Mouse (Mus musculus): ENCODE measurements around the gene Slc24a4. TPM values are rescaled to one million over a fixed set of nuclear protein-coding genes. Genes with fewer than 3 reads are reported as not detected.

The Slc24a4 gene
- polyA plus RNA-seq, 1 experiment from 2014 or later = not detected

DNA sequence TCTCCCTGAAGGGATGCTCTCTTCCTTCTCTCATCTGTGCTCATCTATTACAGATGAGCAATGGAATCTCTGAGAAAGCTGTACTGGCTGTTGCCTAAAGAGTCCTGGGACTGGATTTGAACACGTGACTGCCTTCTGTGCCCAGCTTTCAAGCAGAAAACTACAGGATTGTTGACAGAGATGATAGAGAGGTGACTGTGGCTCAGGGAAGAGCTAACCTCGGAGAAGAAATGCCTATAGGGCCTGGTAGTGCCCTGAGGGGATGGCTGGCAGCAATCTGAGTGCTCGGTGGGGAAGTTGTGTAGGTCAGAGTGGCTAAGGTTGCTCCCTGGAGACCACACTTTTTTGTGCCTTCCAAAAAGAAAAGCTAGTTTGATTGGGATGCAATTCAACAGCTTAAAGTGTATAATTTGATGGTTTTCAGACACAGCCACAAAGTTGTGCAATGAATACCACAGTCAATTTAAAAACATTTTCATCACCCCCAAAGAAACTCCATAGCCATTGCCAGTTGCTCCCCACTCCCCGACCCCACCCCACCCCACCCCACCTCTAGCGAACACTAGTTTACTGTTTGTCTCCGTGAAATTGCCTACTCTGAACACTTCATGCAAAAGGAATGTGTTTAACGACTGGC lies 152.5 kb downstream of the Slc24a4 start:
- H3K27ac ChIP-seq = no peak overlapping the region
- H3K4me3 ChIP-seq (ENCODE audit: inconsistent target) = no peak overlapping the region
- 55% methylated on average over 6 of the region's 7 CpGs for WGBS (ENCODE audit: missing documents)
- H3K79me2 ChIP-seq (ENCODE audit: inconsistent target) = peaks cover 25% of the 10 kb centered on the region
- no peaks in the 10 kb centered on the region for H3K36me3 ChIP-seq (ENCODE audit: inconsistent target)

DNA sequence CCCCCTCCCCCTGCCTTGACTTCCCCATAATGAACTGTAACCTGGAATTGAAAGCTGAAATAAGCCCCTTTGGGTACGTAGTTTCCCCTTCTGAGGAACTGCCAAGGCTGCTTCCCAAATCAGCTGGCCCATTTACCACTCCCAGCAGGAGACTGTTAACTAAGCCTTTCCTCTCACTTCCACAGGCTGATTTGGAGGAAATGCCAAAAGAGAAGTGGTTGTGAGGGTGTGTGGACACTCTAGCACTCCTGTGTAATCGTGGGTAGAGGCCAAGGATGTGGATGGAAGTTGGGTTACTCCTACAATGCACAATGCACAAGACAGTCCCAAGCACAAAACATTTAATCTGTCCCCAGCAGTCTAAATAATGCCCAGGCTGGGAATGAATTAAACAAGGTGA lies 153.6 kb downstream of the Slc24a4 start:
- Histone ChIP-seq H3K4me3 (ENCODE audit: inconsistent target) (peak overlapping the region; percentile 33; the same call in 1 of the 2 replicates), H3K27ac (peak overlapping the region; percentile 52)
- WGBS (ENCODE audit: missing documents) = 3% methylated on average over 2 of the region's 2 CpGs

DNA sequence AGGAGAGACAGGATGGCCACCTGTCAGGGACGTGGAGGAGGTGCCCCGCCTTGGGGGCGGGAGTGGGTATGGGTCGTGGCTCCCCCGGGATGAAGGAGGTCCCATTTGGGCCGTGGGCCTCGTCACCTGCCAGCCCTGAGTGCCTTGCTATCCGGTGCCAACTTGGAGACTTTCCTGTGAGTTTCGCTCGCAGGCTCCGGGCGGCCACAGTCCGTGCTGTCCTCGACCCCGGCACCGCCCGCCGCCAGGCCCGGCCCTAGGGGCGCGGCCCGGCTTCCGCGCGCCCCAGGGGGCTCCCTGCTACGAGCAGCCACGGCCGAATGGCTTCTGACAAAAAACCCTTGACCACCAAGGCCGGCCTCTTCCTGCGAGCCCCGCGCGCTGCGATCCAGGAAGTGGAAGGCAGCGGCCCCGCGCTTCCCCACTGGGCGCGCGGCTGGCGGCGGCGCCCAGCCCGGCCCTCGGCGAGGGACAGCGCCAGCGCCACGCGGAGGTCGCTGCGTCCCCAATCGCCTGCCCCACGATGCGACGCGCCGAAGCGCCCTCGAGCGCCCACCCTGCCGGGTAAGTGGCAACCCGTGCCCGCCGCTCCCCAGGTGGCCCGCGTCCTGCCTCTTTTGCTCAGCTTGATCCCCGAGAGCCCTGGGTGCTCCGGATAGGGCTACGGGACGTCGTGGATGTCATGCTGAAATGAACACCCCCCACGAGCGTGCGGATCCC lies 154.4 kb downstream of the Slc24a4 start, which contains the start of gene Rin3:
Gene Rin3 (plus strand): TSS at position 286 of the 720 bp plus-strand sequence.
- Histone ChIP-seq H3K79me2 (ENCODE audit: inconsistent target) (peaks cover 44% of the 10 kb centered on the region), H3K36me3 (ENCODE audit: inconsistent target) (no peaks in the 10 kb centered on the region), H3K27ac (peak within 1 kb of the TSS; percentile 52), H3K4me3 (ENCODE audit: inconsistent target) (peak within 1 kb of the TSS; percentile 36)
- WGBS (ENCODE audit: missing documents) = under 1% methylated on average over 69 of the region's 75 CpGs

More for the DNA sequence above, 153.6 kb downstream of the Slc24a4 start:
- H3K36me3 ChIP-seq (ENCODE audit: inconsistent target) = no peaks in the 10 kb centered on the region
- peaks cover 36% of the 10 kb centered on the region for H3K79me2 ChIP-seq (ENCODE audit: inconsistent target)

DNA sequence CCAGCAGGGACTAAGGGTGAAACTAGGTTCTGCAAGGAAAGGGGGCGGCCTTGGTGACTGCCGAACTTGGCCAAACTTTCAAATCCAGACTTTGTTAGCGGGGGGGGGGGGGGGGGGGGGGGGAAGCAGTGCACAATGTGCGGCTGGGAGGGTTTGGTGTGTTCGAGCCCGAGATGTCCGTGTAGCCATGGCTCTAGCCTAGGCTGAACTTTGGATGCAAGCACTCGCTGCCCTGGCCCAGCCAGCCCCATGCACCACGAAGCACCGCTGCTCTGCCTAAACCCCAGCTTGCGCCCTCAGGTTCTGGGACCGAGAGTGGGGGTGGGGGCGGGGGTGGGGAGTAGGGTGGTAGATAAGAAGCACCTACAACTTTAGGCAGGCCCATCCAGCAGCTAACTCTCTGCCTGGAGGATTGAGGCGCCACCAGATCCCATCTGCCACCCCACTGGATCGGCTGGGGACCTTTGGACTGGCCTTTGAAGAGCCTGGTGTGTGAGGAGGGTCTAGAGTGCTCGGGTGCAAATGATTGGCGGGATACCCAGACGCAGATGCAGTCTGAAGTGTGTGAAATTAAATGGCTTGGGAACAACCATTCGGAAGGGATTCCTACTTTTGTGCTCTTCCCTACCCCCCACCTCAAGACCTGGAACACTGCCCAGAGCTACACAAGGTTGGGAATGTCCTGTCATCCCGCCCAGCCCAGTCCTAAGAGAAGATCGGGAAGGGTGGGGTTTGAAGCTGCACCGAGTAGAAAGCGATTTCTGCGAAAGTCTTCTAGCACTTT lies 155.1 kb downstream of the Slc24a4 start:
- WGBS (ENCODE audit: missing documents) = 24% methylated on average over 21 of the region's 24 CpGs
- peak overlapping the region; percentile 35; the same call in 1 of the 2 replicates for H3K27ac ChIP-seq
- no peaks in the 10 kb centered on the region for H3K36me3 ChIP-seq (ENCODE audit: inconsistent target)
- peak overlapping the region; percentile 36 for H3K4me3 ChIP-seq (ENCODE audit: inconsistent target)
- H3K79me2 ChIP-seq (ENCODE audit: inconsistent target) = peaks cover 52% of the 10 kb centered on the region

DNA sequence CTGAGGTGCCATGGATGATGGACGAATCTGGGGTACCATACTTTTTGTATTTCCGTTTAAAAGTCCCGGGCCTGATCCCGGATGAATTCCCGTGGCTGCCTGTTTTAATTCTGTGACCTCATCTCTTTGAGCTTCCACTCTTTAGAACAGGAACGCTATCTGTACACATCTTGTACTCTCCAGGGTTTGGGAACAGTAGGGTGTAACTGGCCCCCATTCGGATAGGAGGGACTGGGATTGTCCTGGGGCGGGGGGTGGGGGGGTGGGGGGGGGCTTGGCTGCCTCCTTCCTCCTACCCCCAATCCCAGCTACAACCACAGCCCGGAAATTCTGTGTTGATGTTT lies 155.7 kb downstream of the Slc24a4 start:
- Histone ChIP-seq H3K27ac (no peak overlapping the region), H3K4me3 (ENCODE audit: inconsistent target) (peak overlapping the region; percentile 36), H3K36me3 (ENCODE audit: inconsistent target) (no peaks in the 10 kb centered on the region), H3K79me2 (ENCODE audit: inconsistent target) (peaks cover 57% of the 10 kb centered on the region)
- 52% methylated on average over 9 of the region's 9 CpGs for WGBS (ENCODE audit: missing documents)

DNA sequence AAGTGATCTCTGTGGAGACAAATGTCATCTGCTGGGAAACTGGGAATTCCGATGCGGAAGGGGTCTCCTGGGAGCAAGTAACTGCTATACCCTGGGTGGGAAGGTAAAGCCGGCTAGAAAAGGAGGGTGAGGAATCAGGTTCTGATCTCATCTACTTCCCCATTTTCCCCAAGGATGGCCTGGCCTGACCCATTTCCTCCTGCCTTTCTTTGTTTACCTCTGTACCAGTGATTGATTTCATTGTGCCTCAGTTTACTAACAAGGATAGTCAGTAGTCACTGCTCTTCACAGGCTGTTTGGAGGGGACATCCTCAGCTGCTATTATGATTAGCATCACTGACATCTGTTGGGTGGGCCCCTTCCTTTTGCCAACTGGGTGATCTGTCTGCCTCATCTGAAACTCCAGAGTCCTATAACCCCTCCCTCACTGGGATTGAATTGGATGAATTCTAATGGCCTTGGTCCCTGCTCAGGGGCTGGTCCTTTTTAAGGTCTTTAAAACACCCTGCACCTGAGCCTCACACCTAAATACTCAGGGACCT lies 156.2 kb downstream of the Slc24a4 start:
- WGBS (ENCODE audit: missing documents) = 58% methylated on average over 3 of the region's 3 CpGs
- peaks cover 62% of the 10 kb centered on the region for H3K79me2 ChIP-seq (ENCODE audit: inconsistent target)
- no peaks in the 10 kb centered on the region for H3K36me3 ChIP-seq (ENCODE audit: inconsistent target)
- no peak overlapping the region for H3K27ac ChIP-seq
- H3K4me3 ChIP-seq (ENCODE audit: inconsistent target) = no peak overlapping the region

DNA sequence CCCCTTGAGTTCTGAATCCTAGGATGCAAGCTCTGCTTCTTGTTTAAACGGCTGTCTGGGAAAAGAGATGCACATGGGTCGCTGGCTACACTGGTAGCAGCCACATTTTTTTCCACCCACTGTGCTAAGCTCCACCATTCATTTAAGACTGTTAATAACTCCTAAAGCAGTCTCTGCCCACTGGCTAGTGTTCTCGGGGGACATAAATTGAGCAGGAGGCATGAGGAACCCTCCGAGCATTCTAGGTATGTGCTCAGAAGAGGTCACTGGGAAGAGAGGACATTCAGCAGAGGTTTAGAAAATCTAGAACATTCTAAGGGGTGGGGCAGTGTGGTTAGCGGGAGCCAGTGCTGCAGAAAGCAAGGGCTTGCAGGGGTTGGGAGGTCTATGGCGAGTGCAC lies 156.8 kb downstream of the Slc24a4 start:
- H3K4me3 ChIP-seq (ENCODE audit: inconsistent target) = no peak overlapping the region
- H3K27ac ChIP-seq = no peak overlapping the region
- 85% methylated on average over 6 of the region's 6 CpGs for WGBS (ENCODE audit: missing documents)
- H3K79me2 ChIP-seq (ENCODE audit: inconsistent target) = peaks cover 68% of the 10 kb centered on the region
- H3K36me3 ChIP-seq (ENCODE audit: inconsistent target) = no peaks in the 10 kb centered on the region

DNA sequence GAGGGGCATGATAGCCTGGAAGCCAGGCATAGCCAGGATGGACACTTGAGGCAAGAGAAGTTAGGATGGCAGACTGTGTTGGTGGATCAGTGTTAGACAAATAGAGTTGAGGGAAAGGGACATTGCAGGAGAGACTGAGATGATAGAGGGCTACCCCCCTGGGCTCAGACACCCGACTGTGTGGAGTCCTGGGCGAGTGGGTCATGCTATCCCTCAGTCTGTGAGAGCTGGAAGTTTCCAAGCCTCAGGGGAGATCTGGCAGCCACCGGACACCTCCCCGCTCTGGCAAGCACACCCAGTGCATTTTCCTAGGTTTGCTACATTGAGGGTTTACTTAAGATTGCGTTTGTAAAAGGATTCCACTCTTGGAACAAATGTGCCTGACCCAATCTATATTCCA lies 157.2 kb downstream of the Slc24a4 start:
- no peak overlapping the region for H3K27ac ChIP-seq
- H3K79me2 ChIP-seq (ENCODE audit: inconsistent target) = peaks cover 73% of the 10 kb centered on the region
- no peak overlapping the region for H3K4me3 ChIP-seq (ENCODE audit: inconsistent target)
- no peaks in the 10 kb centered on the region for H3K36me3 ChIP-seq (ENCODE audit: inconsistent target)
- 95% methylated on average over 5 of the region's 5 CpGs for WGBS (ENCODE audit: missing documents)

DNA sequence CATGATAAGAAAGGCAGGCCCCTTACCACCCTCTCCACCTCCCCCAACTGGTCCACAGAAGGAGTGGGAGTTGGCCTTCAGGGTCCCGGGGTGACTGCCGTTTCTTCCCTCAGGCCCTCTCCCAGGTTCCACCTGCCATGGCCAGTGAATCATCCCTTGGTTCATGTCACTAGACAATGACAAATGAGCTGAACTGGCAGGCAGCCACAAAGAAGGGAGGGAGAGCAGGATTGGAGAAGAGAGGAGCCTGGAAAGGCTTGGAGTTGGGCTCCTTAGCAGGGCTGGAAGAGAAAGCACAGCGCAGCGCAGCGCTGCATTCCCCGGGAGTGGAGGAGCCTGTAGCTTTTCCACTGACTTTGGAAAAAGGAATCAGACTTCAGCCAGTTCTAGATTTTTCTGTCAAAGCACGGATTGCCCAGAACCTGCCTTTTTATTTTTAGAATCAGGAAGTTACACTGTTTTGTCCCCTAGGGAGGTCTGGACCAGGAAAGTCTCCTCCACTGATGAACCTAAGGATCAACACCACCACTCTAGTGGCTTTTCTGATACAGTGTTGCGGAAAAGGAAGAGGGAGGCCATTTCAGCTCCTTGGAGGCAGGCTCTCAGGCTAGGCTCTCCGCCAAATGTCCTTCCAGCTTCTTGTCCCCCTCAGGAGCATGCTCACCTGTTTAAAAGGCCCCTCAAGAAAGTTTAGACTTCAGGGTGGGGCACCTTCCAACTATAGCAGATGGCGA lies 158.3 kb downstream of the Slc24a4 start:
- 81% methylated on average over 10 of the region's 10 CpGs for WGBS (ENCODE audit: missing documents)
- Histone ChIP-seq H3K27ac (no peak overlapping the region), H3K36me3 (ENCODE audit: inconsistent target) (no peaks in the 10 kb centered on the region), H3K79me2 (ENCODE audit: inconsistent target) (peaks cover 84% of the 10 kb centered on the region), H3K4me3 (ENCODE audit: inconsistent target) (no peak overlapping the region)

DNA sequence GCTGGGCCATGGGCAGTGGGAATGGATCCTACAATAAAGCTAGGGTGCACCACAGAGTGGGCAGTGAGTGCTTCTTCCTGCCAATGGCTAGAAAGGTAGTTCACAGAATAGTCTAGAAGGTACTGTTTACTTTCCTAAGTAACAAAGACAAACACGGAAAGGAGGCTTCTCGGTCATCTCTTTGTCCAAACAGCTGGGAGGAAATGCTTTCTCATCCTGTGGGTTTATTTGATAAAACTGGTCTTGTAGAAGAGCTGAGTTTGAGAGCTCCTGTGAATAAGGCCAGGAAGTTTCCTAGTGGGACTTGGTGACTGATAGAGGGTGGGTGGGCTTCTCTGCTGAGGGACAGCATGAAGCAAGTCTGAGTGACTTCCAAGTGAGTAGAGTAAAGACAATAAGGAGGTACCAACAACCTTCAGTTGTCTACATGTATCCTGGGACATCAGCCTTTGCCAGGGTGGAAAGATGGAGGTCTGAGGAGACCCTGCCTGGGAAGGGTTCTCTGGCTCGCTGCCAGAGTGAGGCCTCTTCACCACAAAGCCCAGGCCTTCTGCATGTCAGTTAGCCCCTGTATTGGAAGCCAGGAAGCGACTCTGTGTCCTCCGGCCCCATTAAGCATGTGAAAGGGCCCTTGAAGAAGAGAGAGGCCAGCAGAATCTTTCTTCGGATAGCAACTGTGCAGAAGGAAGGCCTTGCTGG lies 159.5 kb downstream of the Slc24a4 start:
- Histone ChIP-seq H3K36me3 (ENCODE audit: inconsistent target) (no peaks in the 10 kb centered on the region), H3K4me3 (ENCODE audit: inconsistent target) (no peak overlapping the region), H3K79me2 (ENCODE audit: inconsistent target) (peaks cover 96% of the 10 kb centered on the region), H3K27ac (no peak overlapping the region)
- 78% methylated on average over 6 of the region's 6 CpGs for WGBS (ENCODE audit: missing documents)

DNA sequence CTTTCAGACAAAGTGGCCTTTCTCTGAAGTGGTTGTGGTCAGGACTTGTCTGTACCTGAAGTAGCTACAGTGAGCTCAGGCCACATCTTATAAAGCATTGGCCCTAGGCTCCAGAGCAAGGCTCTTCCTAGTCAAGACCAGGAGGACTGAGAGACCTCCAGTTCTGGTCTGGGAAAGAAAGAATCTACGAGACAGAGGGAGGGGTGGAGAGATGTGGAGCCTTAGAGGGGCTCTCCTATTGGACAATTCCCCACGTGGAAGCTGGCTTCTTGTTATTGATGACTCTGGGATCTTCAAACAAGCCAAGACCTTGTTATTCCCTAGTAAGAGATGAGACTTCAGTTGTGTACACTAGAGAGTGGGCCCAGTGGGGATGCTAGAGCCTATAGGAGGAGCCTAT lies 160.3 kb downstream of the Slc24a4 start:
- Histone ChIP-seq H3K79me2 (ENCODE audit: inconsistent target) (peaks cover 100% of the 10 kb centered on the region), H3K36me3 (ENCODE audit: inconsistent target) (no peaks in the 10 kb centered on the region), H3K27ac (no peak overlapping the region), H3K4me3 (ENCODE audit: inconsistent target) (no peak overlapping the region)
- WGBS (ENCODE audit: missing documents) = 79% methylated on average over 2 of the region's 2 CpGs

DNA sequence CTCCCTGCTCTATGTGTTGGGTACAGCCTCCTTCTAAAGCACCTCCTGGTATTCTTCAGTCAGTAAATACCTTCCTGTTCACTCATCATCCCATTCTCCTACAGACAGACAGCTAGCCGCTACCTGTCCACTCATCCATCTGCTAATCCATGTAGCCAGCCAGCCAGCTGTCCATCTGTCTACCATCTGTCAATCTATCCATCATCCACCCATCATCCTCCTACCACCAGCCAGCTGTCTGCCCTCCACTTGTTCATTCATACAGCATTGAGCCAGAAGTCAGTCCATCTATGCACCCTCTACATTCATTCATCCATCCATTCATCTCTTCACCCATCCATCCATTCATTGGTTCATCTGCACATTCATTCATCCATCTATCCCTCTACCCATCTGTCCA lies 161.0 kb downstream of the Slc24a4 start:
- Histone ChIP-seq H3K79me2 (ENCODE audit: inconsistent target) (peaks cover 100% of the 10 kb centered on the region), H3K36me3 (ENCODE audit: inconsistent target) (no peaks in the 10 kb centered on the region), H3K4me3 (ENCODE audit: inconsistent target) (no peak overlapping the region), H3K27ac (no peak overlapping the region)
- WGBS (ENCODE audit: missing documents) = 100% methylated on average over 1 of the region's 1 CpGs

DNA sequence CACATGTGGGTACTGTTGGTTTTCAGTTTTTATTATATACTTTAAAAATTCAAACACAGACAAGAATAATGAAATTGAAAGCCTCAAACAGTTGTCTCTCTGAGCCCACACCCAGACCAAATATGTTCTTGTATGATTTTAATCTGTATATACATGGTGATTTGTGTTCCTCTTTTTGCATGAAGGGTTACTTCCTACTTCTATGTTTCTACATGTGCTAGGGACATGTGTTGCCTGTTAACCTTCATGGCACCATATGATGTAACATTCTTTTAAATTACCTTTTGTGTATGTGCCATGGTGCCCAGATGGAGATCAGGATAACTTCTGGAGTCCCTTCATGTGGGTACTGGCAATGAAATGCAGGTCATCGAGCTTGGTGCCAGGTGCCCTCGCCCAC lies 162.1 kb downstream of the Slc24a4 start:
- Histone ChIP-seq H3K36me3 (ENCODE audit: inconsistent target) (no peaks in the 10 kb centered on the region), H3K27ac (no peak overlapping the region), H3K4me3 (ENCODE audit: inconsistent target) (no peak overlapping the region), H3K79me2 (ENCODE audit: inconsistent target) (peaks cover 100% of the 10 kb centered on the region)
- WGBS (ENCODE audit: missing documents) = 94% methylated on average over 2 of the region's 2 CpGs

DNA sequence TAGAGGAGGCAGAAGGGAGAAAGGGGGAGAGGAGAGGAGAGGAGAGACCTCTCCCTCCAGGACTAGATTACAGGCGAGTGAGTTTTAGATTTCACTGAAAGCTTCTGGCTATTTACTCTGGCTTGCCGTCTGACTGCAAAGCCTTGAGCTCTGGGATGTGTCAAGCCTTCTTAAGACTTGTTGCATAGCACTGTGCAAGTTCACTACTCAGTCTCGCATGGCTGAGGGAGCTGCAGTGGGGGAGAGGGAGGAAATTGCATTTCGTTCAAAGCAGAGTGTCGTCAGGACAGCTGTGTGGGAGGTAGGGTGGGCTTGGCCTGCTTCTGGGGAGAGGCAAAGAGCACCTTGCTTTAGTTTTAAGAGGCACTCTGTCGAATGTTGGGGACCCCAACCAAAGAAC lies 163.2 kb downstream of the Slc24a4 start:
- Histone ChIP-seq H3K36me3 (ENCODE audit: inconsistent target) (no peaks in the 10 kb centered on the region), H3K79me2 (ENCODE audit: inconsistent target) (peaks cover 93% of the 10 kb centered on the region), H3K27ac (no peak overlapping the region), H3K4me3 (ENCODE audit: inconsistent target) (no peak overlapping the region)
- 62% methylated on average over 6 of the region's 6 CpGs for WGBS (ENCODE audit: missing documents)

Measured in macrophage (primary cell).